Mouse (Mus musculus): ENCODE measurements around the gene Bola1. TPM values are rescaled to one million over a fixed set of nuclear protein-coding genes. Genes with fewer than 3 reads are reported as not detected.
"Not testable (repeated sequence)": the region's sequence is repeated elsewhere in the genome, so short reads cannot be mapped to it uniquely, and the experiment has no call there.

Gene Bola1
- polyA plus RNA-seq, 1 experiment: 10.4 TPM

- Histone ChIP-seq H3K4me3 (ENCODE audit: insufficient read depth, low read length) (no peak overlapping the region), H3K4me1 (ENCODE audit: control insufficient read depth, insufficient read depth, low read length) (peaks cover 8% of the 10 kb centered on the region), H3K27ac (ENCODE audit: insufficient read depth, low read length) (no peak overlapping the region)
- no peak for TF ChIP-seq CTCF (IDR thresholded peaks at IDR 0.05; ENCODE audit: borderline replicate concordance, insufficient read depth, low read length)
- TF ChIP-seq POLR2A (IDR thresholded peaks at IDR 0.05; ENCODE audit: low read depth, low read length): no peak
Measured at GRCm38 (mm10) chr3:96228828-96229227, 9.3 kb upstream of the Bola1 start.

GRCm38 (mm10) chr3:96226695-96227648, 7.5 kb upstream of the Bola1 start:
- Histone ChIP-seq H3K4me1 (ENCODE audit: control insufficient read depth, insufficient read depth, low read length) (peaks cover 8% of the 10 kb centered on the region), H3K27ac (ENCODE audit: insufficient read depth, low read length) (peak overlapping the region; percentile 57), H3K4me3 (ENCODE audit: insufficient read depth, low read length) (no peak overlapping the region)
- no peak for TF ChIP-seq POLR2A (IDR thresholded peaks at IDR 0.05; ENCODE audit: low read depth, low read length)
- no peak for TF ChIP-seq CTCF (IDR thresholded peaks at IDR 0.05; ENCODE audit: borderline replicate concordance, insufficient read depth, low read length)

- Histone ChIP-seq H3K4me3 (ENCODE audit: insufficient read depth, low read length) (no peak overlapping the region), H3K4me1 (ENCODE audit: control insufficient read depth, insufficient read depth, low read length) (peaks cover 10% of the 10 kb centered on the region), H3K27ac (ENCODE audit: insufficient read depth, low read length) (no peak overlapping the region)
- no peak for TF ChIP-seq POLR2A (IDR thresholded peaks at IDR 0.05; ENCODE audit: low read depth, low read length)
- TF ChIP-seq CTCF (IDR thresholded peaks at IDR 0.05; ENCODE audit: borderline replicate concordance, insufficient read depth, low read length): no peak
Measured at GRCm38 (mm10) chr3:96225421-96225820, 5.9 kb upstream of the Bola1 start.

- Histone ChIP-seq H3K4me3 (ENCODE audit: insufficient read depth, low read length) (no peak overlapping the region), H3K4me1 (ENCODE audit: control insufficient read depth, insufficient read depth, low read length) (peaks cover 13% of the 10 kb centered on the region), H3K27ac (ENCODE audit: insufficient read depth, low read length) (no peak overlapping the region)
- TF ChIP-seq CTCF (IDR thresholded peaks at IDR 0.05; ENCODE audit: borderline replicate concordance, insufficient read depth, low read length) (no peak), POLR2A (IDR thresholded peaks at IDR 0.05; ENCODE audit: low read depth, low read length) (no peak)
Measured at GRCm38 (mm10) chr3:96222774-96223173, 3.3 kb upstream of the Bola1 start.

- Histone ChIP-seq H3K27ac (ENCODE audit: insufficient read depth, low read length) (peak overlapping the region; percentile 75), H3K4me3 (ENCODE audit: insufficient read depth, low read length) (peak overlapping the region; percentile 30), H3K4me1 (ENCODE audit: control insufficient read depth, insufficient read depth, low read length) (peaks cover 5% of the 10 kb centered on the region)
- TF ChIP-seq CTCF (IDR thresholded peaks at IDR 0.05; ENCODE audit: borderline replicate concordance, insufficient read depth, low read length) (no peak), POLR2A (IDR thresholded peaks at IDR 0.05; ENCODE audit: low read depth, low read length) (no peak)
Measured at GRCm38 (mm10) chr3:96221640-96222038, 2.1 kb upstream of the Bola1 start.

- Histone ChIP-seq H3K27ac (ENCODE audit: insufficient read depth, low read length) (peak within 1 kb of the TSS; percentile 97), H3K4me1 (ENCODE audit: control insufficient read depth, insufficient read depth, low read length) (peaks cover 5% of the 10 kb centered on the region), H3K4me3 (ENCODE audit: insufficient read depth, low read length) (peak within 1 kb of the TSS; percentile 74)
- TF ChIP-seq CTCF (IDR thresholded peaks at IDR 0.05; ENCODE audit: borderline replicate concordance, insufficient read depth, low read length) (no peak), POLR2A (IDR thresholded peaks at IDR 0.05; ENCODE audit: low read depth, low read length) (peak; percentile 94)
Measured at GRCm38 (mm10) chr3:96220765-96221639, 1.5 kb upstream of the Bola1 start, which contains the start of the genes Hist2h2ac and Hist2h2be. Gene Hist2h2ac (minus strand): TSS chr3:96220880. Gene Hist2h2be (plus strand): TSS chr3:96221119.

GRCm38 (mm10) chr3:96220131-96220764, 739 bp upstream of the Bola1 start:
- not testable (repeated sequence) for H3K4me1 ChIP-seq (ENCODE audit: control insufficient read depth, insufficient read depth, low read length)
- peak overlapping the region; percentile 97 for H3K27ac ChIP-seq (ENCODE audit: insufficient read depth, low read length)
- TF ChIP-seq POLR2A (IDR thresholded peaks at IDR 0.05; ENCODE audit: low read depth, low read length): peak; percentile 23
- H3K4me3 ChIP-seq (ENCODE audit: insufficient read depth, low read length): peak overlapping the region; percentile 74

GRCm38 (mm10) chr3:96219191-96219641, 293 bp downstream of the Bola1 start:
- peak overlapping the region; percentile 97 for H3K27ac ChIP-seq (ENCODE audit: insufficient read depth, low read length)
- no peak for TF ChIP-seq CTCF (IDR thresholded peaks at IDR 0.05; ENCODE audit: borderline replicate concordance, insufficient read depth, low read length)
- peak; percentile 49; the same call in 1 of the 2 replicates for TF ChIP-seq POLR2A (IDR thresholded peaks at IDR 0.05; ENCODE audit: low read depth, low read length)
- H3K4me3 ChIP-seq (ENCODE audit: insufficient read depth, low read length): peak overlapping the region; percentile 74
- peaks cover 5% of the 10 kb centered on the region for H3K4me1 ChIP-seq (ENCODE audit: control insufficient read depth, insufficient read depth, low read length)

- no peak overlapping the region for H3K27ac ChIP-seq (ENCODE audit: insufficient read depth, low read length)
- H3K4me3 ChIP-seq (ENCODE audit: insufficient read depth, low read length): no peak overlapping the region
- no peaks in the 10 kb centered on the region for H3K4me1 ChIP-seq (ENCODE audit: control insufficient read depth, insufficient read depth, low read length)
- peak; percentile 29; the same call in 1 of the 2 replicates for TF ChIP-seq CTCF (IDR thresholded peaks at IDR 0.05; ENCODE audit: borderline replicate concordance, insufficient read depth, low read length)
- TF ChIP-seq POLR2A (IDR thresholded peaks at IDR 0.05; ENCODE audit: low read depth, low read length): no peak
Measured at GRCm38 (mm10) chr3:96209242-96209641, 10.3 kb downstream of the Bola1 start.

Data from embryonic fibroblast, embryonic 13.5 days (primary cell).